Mouse (Mus musculus): ENCODE results near the gene Fyn. TPM values are rescaled to one million over a fixed set of nuclear protein-coding genes. Genes with fewer than 3 reads are reported as not detected.

Fyn gene
- polyA plus RNA-seq, 1 experiment from 2014 or later = 32.6 TPM

DNA sequence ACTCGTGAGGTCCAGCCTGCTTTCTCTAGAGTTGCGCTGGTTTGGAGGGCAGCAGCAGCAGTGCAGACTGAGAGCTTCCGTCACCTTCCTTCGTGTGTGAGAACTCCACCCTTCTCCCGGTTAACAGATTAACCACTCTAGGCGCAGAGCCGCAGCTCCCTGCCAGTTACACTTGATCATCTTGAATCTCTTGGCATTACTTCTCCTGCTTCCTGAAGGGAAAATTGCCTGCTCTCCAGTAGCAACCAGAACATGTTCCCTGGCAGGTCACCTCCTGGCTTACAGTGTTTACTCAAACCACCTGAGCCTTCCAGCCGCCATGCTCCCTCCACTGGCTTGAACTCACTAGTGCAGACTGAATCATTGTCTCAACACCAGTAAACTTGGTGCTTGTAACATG lies 94.1 kb downstream of the Fyn start:
- Histone ChIP-seq H3K36me3 (ENCODE audit: control insufficient read depth, insufficient read depth, low read length) (no peaks in the 10 kb centered on the region), H3K9ac (ENCODE audit: low read depth, low read length) (no peak overlapping the region), H3K9me3 (ENCODE audit: control insufficient read depth, low read length) (no peaks in the 10 kb centered on the region), H3K4me2 (replicated peaks; ENCODE audit: low read depth, low read length) (no peak overlapping the region), H3K4me3 (ENCODE audit: low read length) (no peak overlapping the region), H3K4me1 (ENCODE audit: control insufficient read depth, insufficient read depth, low read length) (peaks cover 27% of the 10 kb centered on the region), H3K27ac (ENCODE audit: low read depth, low read length) (no peak overlapping the region), H3K27me3 (ENCODE audit: control insufficient read depth, insufficient read depth, low read length) (no peaks in the 10 kb centered on the region)
- ATAC-seq (ENCODE audit: low FRiP score, low TSS enrichment) = 0 out of 2 replicates have a peak, but pooled peaks have one; percentile 29
- WGBS = 58% methylated on average over 8 of the region's 8 CpGs

DNA sequence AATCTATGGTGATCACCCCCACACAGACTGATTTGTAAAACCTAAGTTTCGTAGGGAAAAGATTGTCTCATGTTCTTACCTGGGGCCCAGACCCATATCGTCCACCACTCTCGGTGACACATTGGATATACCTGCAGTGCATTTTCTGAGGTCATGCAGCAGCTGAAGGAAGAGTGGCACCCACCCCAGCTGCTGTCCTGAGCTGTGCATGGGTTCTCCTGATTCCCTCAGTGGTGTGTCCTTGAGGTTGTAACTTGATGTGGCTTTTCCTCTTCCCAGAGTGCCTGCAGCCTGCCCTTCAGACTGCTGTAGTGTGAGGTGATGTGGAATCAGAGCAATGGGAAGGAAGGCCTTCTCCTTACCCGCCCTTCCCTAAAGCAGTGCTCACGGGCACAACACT lies 95.7 kb downstream of the Fyn start:
- ATAC-seq (ENCODE audit: low FRiP score, low TSS enrichment) = no peak

DNA sequence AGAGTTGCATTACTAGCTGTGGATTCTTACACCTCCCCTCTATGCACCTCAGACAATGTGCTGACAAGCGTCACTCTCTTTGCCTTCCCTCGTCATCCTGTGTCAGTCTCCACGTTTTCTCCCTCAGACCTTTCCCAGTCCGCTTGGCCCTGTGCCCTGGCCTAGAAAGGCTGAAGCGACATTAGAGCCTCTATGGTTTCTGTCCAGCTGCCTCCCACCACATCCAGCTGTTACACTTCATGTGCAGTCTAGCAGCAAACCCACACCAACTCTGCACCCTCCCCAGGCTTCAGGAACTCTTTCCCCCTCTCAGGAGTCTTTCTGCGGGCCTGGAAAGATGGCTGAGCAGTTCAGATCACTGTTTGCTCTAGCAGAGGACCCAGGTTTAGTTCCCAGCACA lies 98.7 kb downstream of the Fyn start:
- Histone ChIP-seq H3K4me2 (replicated peaks; ENCODE audit: low read depth, low read length) (no peak overlapping the region), H3K36me3 (ENCODE audit: control insufficient read depth, insufficient read depth, low read length) (no peaks in the 10 kb centered on the region), H3K9ac (ENCODE audit: low read depth, low read length) (no peak overlapping the region), H3K9me3 (ENCODE audit: control insufficient read depth, low read length) (no peaks in the 10 kb centered on the region), H3K4me3 (ENCODE audit: low read length) (no peak overlapping the region), H3K4me1 (ENCODE audit: control insufficient read depth, insufficient read depth, low read length) (peaks cover 16% of the 10 kb centered on the region), H3K27me3 (ENCODE audit: control insufficient read depth, insufficient read depth, low read length) (no peaks in the 10 kb centered on the region), H3K27ac (ENCODE audit: low read depth, low read length) (no peak overlapping the region)
- 34% methylated on average over 6 of the region's 6 CpGs for WGBS
- ATAC-seq (ENCODE audit: low FRiP score, low TSS enrichment) = peak; percentile 56; the same call in 1 of the 2 replicates

More for the DNA sequence above, 95.7 kb downstream of the Fyn start:
- H3K27ac ChIP-seq (ENCODE audit: low read depth, low read length) = no peak overlapping the region
- no peaks in the 10 kb centered on the region for H3K27me3 ChIP-seq (ENCODE audit: control insufficient read depth, insufficient read depth, low read length)
- no peak overlapping the region for H3K4me3 ChIP-seq (ENCODE audit: low read length)
- no peaks in the 10 kb centered on the region for H3K36me3 ChIP-seq (ENCODE audit: control insufficient read depth, insufficient read depth, low read length)
- peaks cover 21% of the 10 kb centered on the region for H3K4me1 ChIP-seq (ENCODE audit: control insufficient read depth, insufficient read depth, low read length)
- no peaks in the 10 kb centered on the region for H3K9me3 ChIP-seq (ENCODE audit: control insufficient read depth, low read length)
- H3K4me2 ChIP-seq (replicated peaks; ENCODE audit: low read depth, low read length) = no peak overlapping the region
- H3K9ac ChIP-seq (ENCODE audit: low read depth, low read length) = no peak overlapping the region
- 90% methylated on average over 5 of the region's 5 CpGs for WGBS

DNA sequence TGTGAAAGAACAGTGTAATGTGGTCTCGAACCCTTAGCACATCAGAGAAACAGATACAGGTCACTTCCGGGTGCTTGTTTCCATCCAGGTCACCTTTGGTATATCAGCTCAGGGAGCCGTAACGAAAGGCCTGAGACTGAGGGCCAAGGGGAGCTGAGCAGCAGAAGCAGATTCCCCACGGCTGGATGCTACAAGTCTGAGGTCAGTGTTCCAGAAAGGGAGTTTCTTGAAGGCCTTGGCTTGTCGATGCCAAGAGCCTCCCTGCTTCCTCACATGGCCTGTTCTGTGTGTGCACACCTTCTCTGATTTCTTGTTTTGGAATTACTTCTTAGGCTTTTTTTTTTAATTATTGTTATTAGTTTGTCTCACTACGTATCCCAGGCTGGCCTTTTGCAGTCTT lies 99.2 kb downstream of the Fyn start:
- WGBS = 75% methylated on average over 7 of the region's 7 CpGs
- Histone ChIP-seq H3K27me3 (ENCODE audit: control insufficient read depth, insufficient read depth, low read length) (no peaks in the 10 kb centered on the region), H3K4me3 (ENCODE audit: low read length) (no peak overlapping the region), H3K27ac (ENCODE audit: low read depth, low read length) (no peak overlapping the region), H3K9ac (ENCODE audit: low read depth, low read length) (no peak overlapping the region), H3K9me3 (ENCODE audit: control insufficient read depth, low read length) (no peaks in the 10 kb centered on the region), H3K4me1 (ENCODE audit: control insufficient read depth, insufficient read depth, low read length) (peaks cover 15% of the 10 kb centered on the region; the same call in 1 of the 2 replicates), H3K4me2 (replicated peaks; ENCODE audit: low read depth, low read length) (no peak overlapping the region), H3K36me3 (ENCODE audit: control insufficient read depth, insufficient read depth, low read length) (no peaks in the 10 kb centered on the region)
- no peak for ATAC-seq (ENCODE audit: low FRiP score, low TSS enrichment)

DNA sequence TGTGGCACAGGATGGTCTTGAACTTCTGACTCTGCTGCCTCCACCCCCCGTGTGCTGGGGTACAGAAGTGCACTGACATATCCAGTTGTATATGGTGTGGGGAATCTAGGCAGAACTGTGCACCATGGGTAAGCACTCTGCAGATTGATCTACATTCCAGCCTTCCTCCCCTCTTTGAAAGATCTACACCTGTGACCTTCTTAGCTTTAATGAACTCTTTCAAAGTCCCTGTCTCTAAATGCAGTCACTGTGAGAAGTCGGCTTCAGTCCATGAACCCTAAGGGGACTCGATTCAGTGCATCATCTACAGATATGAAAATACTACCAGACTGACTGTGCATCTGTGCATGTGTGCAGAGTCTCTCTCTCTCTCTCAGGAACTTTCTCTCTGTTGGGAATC lies 99.9 kb downstream of the Fyn start:
- Histone ChIP-seq H3K9me3 (ENCODE audit: control insufficient read depth, low read length) (no peaks in the 10 kb centered on the region), H3K27ac (ENCODE audit: low read depth, low read length) (no peak overlapping the region), H3K27me3 (ENCODE audit: control insufficient read depth, insufficient read depth, low read length) (no peaks in the 10 kb centered on the region), H3K4me2 (replicated peaks; ENCODE audit: low read depth, low read length) (no peak overlapping the region), H3K4me3 (ENCODE audit: low read length) (no peak overlapping the region), H3K4me1 (ENCODE audit: control insufficient read depth, insufficient read depth, low read length) (peaks cover 11% of the 10 kb centered on the region; the same call in 1 of the 2 replicates), H3K9ac (ENCODE audit: low read depth, low read length) (no peak overlapping the region), H3K36me3 (ENCODE audit: control insufficient read depth, insufficient read depth, low read length) (no peaks in the 10 kb centered on the region)
- WGBS = 91% methylated on average over 3 of the region's 3 CpGs
- no peak for ATAC-seq (ENCODE audit: low FRiP score, low TSS enrichment)

DNA sequence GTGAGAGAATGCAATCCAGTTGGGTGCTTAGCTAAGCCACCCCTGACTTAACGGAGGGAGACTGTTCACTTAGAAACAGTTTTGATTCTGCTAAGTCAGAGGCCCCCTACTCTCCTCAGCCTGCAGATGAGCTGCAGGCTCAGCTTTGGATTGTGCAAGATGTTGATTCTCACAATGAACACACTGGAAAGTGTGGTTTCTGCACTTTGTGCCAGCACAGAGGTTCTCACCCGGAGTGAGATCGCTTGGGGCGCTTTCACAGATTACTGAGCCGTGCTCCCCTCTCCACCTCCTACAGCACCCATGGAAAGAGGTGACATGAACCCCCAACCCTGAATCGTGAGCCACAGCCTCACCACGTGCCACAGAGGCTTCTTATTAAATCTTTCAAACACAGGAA lies 100.7 kb downstream of the Fyn start:
- ATAC-seq (ENCODE audit: low FRiP score, low TSS enrichment) = no peak
- Histone ChIP-seq H3K9me3 (ENCODE audit: control insufficient read depth, low read length) (no peaks in the 10 kb centered on the region), H3K4me1 (ENCODE audit: control insufficient read depth, insufficient read depth, low read length) (peaks cover 11% of the 10 kb centered on the region; the same call in 1 of the 2 replicates), H3K27ac (ENCODE audit: low read depth, low read length) (no peak overlapping the region), H3K9ac (ENCODE audit: low read depth, low read length) (no peak overlapping the region), H3K4me2 (replicated peaks; ENCODE audit: low read depth, low read length) (no peak overlapping the region), H3K36me3 (ENCODE audit: control insufficient read depth, insufficient read depth, low read length) (no peaks in the 10 kb centered on the region), H3K27me3 (ENCODE audit: control insufficient read depth, insufficient read depth, low read length) (no peaks in the 10 kb centered on the region), H3K4me3 (ENCODE audit: low read length) (no peak overlapping the region)
- WGBS = 72% methylated on average over 7 of the region's 7 CpGs

DNA sequence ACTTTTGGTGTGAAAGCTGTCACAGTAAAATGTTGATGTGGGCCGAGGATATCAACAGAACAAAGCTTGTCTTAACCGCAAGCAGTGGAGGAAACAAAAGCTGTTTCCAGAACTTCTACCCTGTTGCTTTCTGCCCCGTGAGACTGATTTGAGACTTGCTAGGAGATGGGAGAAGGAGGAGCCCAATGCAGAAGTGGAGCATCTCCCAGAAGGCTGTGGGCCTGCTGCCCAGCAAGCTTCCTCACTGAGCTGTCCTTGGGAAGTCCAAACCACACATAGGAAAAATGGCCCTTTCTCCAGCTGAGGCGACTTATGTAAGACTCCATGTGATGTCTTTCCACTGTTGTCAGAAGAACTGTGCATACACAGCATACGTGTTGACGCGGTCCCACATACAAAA lies 101.7 kb downstream of the Fyn start:
- Histone ChIP-seq H3K27ac (ENCODE audit: low read depth, low read length) (no peak overlapping the region), H3K27me3 (ENCODE audit: control insufficient read depth, insufficient read depth, low read length) (no peaks in the 10 kb centered on the region), H3K4me2 (replicated peaks; ENCODE audit: low read depth, low read length) (no peak overlapping the region), H3K9me3 (ENCODE audit: control insufficient read depth, low read length) (no peaks in the 10 kb centered on the region), H3K36me3 (ENCODE audit: control insufficient read depth, insufficient read depth, low read length) (no peaks in the 10 kb centered on the region), H3K9ac (ENCODE audit: low read depth, low read length) (no peak overlapping the region), H3K4me3 (ENCODE audit: low read length) (no peak overlapping the region), H3K4me1 (ENCODE audit: control insufficient read depth, insufficient read depth, low read length) (peaks cover 11% of the 10 kb centered on the region; the same call in 1 of the 2 replicates)
- 86% methylated on average over 7 of the region's 7 CpGs for WGBS
- ATAC-seq (ENCODE audit: low FRiP score, low TSS enrichment) = no peak

DNA sequence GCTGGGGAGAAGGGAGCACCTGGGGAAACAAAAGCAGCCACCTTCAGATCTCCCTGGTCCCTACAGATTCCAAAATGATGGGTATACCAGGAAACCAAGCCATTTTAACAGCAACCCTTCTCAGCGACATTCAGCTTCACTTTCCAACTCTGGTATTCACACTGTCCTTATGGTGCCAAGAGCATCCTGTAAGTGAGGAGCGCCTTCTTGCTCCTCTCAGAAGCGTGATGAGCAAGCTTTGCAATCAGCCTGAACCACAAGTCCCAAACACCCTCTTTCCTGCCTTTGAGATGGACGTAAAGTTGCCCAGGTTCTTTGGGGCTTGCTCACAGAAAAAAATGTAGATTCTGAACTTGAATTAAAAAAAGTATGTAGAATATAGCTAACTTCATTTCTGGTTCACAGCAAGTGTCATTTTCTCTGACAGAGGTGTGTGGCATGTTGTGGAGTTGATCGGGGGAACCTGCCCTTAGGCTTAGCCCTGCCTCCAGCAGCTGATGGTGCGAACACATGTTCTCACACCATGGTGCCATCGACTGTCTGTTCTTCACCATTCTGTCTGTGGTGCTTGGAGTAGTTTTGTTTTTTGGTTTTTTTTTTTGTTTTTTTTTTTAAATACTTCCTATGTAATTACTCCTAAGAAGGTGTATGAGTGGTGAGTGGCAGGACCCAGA lies 102.5 kb downstream of the Fyn start:
- H3K27ac ChIP-seq (ENCODE audit: low read depth, low read length) = no peak overlapping the region
- H3K27me3 ChIP-seq (ENCODE audit: control insufficient read depth, insufficient read depth, low read length) = no peaks in the 10 kb centered on the region
- no peak overlapping the region for H3K4me3 ChIP-seq (ENCODE audit: low read length)
- ATAC-seq (ENCODE audit: low FRiP score, low TSS enrichment) = no peak
- H3K4me2 ChIP-seq (replicated peaks; ENCODE audit: low read depth, low read length) = no peak overlapping the region
- H3K9me3 ChIP-seq (ENCODE audit: control insufficient read depth, low read length) = no peaks in the 10 kb centered on the region
- peaks cover 11% of the 10 kb centered on the region; the same call in 1 of the 2 replicates for H3K4me1 ChIP-seq (ENCODE audit: control insufficient read depth, insufficient read depth, low read length)
- H3K9ac ChIP-seq (ENCODE audit: low read depth, low read length) = no peak overlapping the region
- WGBS = 74% methylated on average over 7 of the region's 7 CpGs
- no peaks in the 10 kb centered on the region for H3K36me3 ChIP-seq (ENCODE audit: control insufficient read depth, insufficient read depth, low read length)

DNA sequence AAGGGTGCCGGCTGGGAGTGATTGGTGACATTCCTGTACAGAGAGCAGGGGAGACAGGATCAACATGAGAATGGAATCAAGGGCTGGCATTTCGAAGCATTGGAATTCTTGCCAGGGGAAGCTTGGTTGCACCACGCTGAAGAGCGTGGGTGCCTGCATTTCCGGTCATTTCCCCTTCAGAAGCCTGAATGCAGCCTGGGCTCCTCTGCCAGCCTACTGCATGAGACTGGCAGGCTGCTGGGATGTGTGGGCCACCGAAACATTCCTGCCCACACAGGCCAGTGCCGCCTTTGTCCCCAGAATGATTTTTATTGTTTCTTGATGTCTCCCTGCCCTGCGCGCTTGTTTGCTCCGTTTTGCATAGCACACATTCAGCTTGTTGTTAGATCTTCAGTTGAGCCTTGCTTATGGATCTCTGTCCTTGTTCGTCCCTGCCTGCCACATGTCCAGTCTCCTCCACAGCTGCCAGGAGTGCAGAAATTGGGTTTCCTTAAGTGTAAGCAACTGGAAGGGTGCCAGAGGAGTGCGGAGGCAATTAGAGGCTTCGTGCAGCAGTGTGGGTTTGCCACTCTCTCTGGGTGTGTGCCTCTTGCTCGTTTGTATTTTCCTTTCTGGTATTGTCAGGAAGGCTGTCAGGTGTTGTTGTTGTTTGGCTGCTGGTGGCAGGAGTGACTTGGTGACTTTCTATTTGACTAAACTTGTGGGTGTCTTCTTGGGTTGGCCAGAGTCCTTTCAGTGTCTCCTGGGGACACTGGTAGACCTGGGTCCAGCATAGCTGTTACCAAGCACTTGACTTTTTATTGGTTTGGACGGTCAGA lies 103.3 kb downstream of the Fyn start:
- H3K36me3 ChIP-seq (ENCODE audit: control insufficient read depth, insufficient read depth, low read length) = no peaks in the 10 kb centered on the region
- H3K27ac ChIP-seq (ENCODE audit: low read depth, low read length) = no peak overlapping the region; the same call in 1 of the 2 replicates
- H3K4me2 ChIP-seq (replicated peaks; ENCODE audit: low read depth, low read length) = no peak overlapping the region
- no peak overlapping the region for H3K9ac ChIP-seq (ENCODE audit: low read depth, low read length)
- peaks cover 11% of the 10 kb centered on the region; the same call in 1 of the 2 replicates for H3K4me1 ChIP-seq (ENCODE audit: control insufficient read depth, insufficient read depth, low read length)
- H3K27me3 ChIP-seq (ENCODE audit: control insufficient read depth, insufficient read depth, low read length) = no peaks in the 10 kb centered on the region
- H3K4me3 ChIP-seq (ENCODE audit: low read length) = no peak overlapping the region
- H3K9me3 ChIP-seq (ENCODE audit: control insufficient read depth, low read length) = no peaks in the 10 kb centered on the region
- WGBS = 60% methylated on average over 15 of the region's 15 CpGs
- no peak for ATAC-seq (ENCODE audit: low FRiP score, low TSS enrichment)

Measured in kidney, embryonic 14.5 days (tissue).